Mouse (Mus musculus) CD4-positive, CD25-positive, alpha-beta regulatory T cell, adult 2 months (primary cell): ENCODE results near the gene Hmcn2.

Experiments
- DNase-seq: peaks from one replicate; pipeline ENCODE4 v3.0.0-alpha.2; 2012; ENCODE audit warnings: low read depth, low spot score

Hmcn2 gene

GRCm38 (mm10) chr2:31314007-31314465 is at the start of gene Hmcn2:
TSS of gene Hmcn2 (plus strand) at chr2:31314415.
- DNase-seq = no peak

GRCm38 (mm10) chr2:31267447-31267846 is 46.8 kb upstream of the Hmcn2 start:
- no peak for DNase-seq

- no peak for DNase-seq
Observed at GRCm38 (mm10) chr2:31268631-31269030, 45.6 kb upstream of the Hmcn2 start.

- no peak for DNase-seq
Observed at GRCm38 (mm10) chr2:31269188-31269587, 45.0 kb upstream of the Hmcn2 start.

- DNase-seq = no peak
Observed at GRCm38 (mm10) chr2:31269847-31270246, 44.4 kb upstream of the Hmcn2 start.

GRCm38 (mm10) chr2:31270470-31270869 is 43.7 kb upstream of the Hmcn2 start:
- DNase-seq = no peak

GRCm38 (mm10) chr2:31271071-31271470 is 43.1 kb upstream of the Hmcn2 start:
- peak; percentile 58 for DNase-seq

GRCm38 (mm10) chr2:31274993-31275392 is 39.2 kb upstream of the Hmcn2 start:
- no peak for DNase-seq

GRCm38 (mm10) chr2:31277810-31278209 is 36.4 kb upstream of the Hmcn2 start:
- DNase-seq = no peak

- DNase-seq = no peak
Observed at GRCm38 (mm10) chr2:31278483-31278882, 35.7 kb upstream of the Hmcn2 start.

- no peak for DNase-seq
Observed at GRCm38 (mm10) chr2:31281138-31281537, 33.1 kb upstream of the Hmcn2 start.

GRCm38 (mm10) chr2:31282266-31282665 is 31.9 kb upstream of the Hmcn2 start:
- peak; percentile 24 for DNase-seq

- DNase-seq = no peak
Observed at GRCm38 (mm10) chr2:31282880-31283279, 31.3 kb upstream of the Hmcn2 start.

- no peak for DNase-seq
Observed at GRCm38 (mm10) chr2:31284531-31284930, 29.7 kb upstream of the Hmcn2 start.

- DNase-seq = peak; percentile 76
Observed at GRCm38 (mm10) chr2:31291421-31291820, 22.8 kb upstream of the Hmcn2 start.

GRCm38 (mm10) chr2:31294985-31295384 is 19.2 kb upstream of the Hmcn2 start:
- peak; percentile 85 for DNase-seq

GRCm38 (mm10) chr2:31296395-31296794 is 17.8 kb upstream of the Hmcn2 start:
- DNase-seq = no peak

GRCm38 (mm10) chr2:31297602-31298268 is 16.5 kb upstream of the Hmcn2 start:
- peak; percentile 70 for DNase-seq

- DNase-seq = no peak
Observed at GRCm38 (mm10) chr2:31298814-31299213, 15.4 kb upstream of the Hmcn2 start.

GRCm38 (mm10) chr2:31299266-31299665 is 14.9 kb upstream of the Hmcn2 start:
- peak; percentile 75 for DNase-seq

- no peak for DNase-seq
Observed at GRCm38 (mm10) chr2:31299996-31300395, 14.2 kb upstream of the Hmcn2 start.

- peak; percentile 54 for DNase-seq
Observed at GRCm38 (mm10) chr2:31303177-31303576, 11.0 kb upstream of the Hmcn2 start.

- no peak for DNase-seq
Observed at GRCm38 (mm10) chr2:31304191-31304590, 10.0 kb upstream of the Hmcn2 start.
